Mouse (Mus musculus) CH12.LX (cell line): ENCODE results near the gene Tmem240. TPM values are rescaled to one million over a fixed set of nuclear protein-coding genes. Genes with fewer than 3 reads are reported as not detected.

Experiments
- DNase-seq: peaks from one replicate; pipeline ENCODE4 v3.0.0-alpha.2; 2013; ENCODE audit errors: extremely low read depth
- H3K27ac ChIP-seq: 2 replicates; pipeline ENCODE4 v1.5.1; 2012; ENCODE audit warnings: low read depth, mild to moderate bottlenecking, control low read depth, moderate library complexity; ENCODE audit not compliant: insufficient read depth
- H3K27me3 ChIP-seq: replicated peaks from 2 replicates; pipeline ENCODE3; 2012; ENCODE audit warnings: inconsistent platforms
- H3K36me3 ChIP-seq, 2 experiments: replicated peaks in 1 of 2; 2 replicates each; pipeline versions ENCODE3 to v1.6.1; 2012; ENCODE audit warnings: inconsistent platforms in 1 of 2, low read length in 1 of 2, mild to moderate bottlenecking in 1 of 2, mixed read lengths in 1 of 2, moderate library complexity in 1 of 2; ENCODE audit not compliant: control insufficient read depth in 1 of 2, insufficient read depth in 1 of 2
- H3K4me1 ChIP-seq, 2 experiments: 2 replicates each; pipeline ENCODE4 v1.6.1; 2012; ENCODE audit warnings: inconsistent platforms in 1 of 2, moderate library complexity in 1 of 2; ENCODE audit not compliant: insufficient read depth in 2 of 2, control insufficient read depth in 1 of 2
- H3K4me2 ChIP-seq: 2 replicates; pipeline ENCODE4 v1.6.1; 2012; ENCODE audit warnings: low read depth, mild to moderate bottlenecking, control low read depth; ENCODE audit not compliant: poor library complexity, insufficient read depth, severe bottlenecking
- H3K4me3 ChIP-seq, 3 experiments: fragments of 150-350 bp in 1 of 3; sonication (generic) in 1 of 3; replicated peaks in 1 of 3; 2 replicates each; pipeline versions ENCODE3 to v1.5.1; 2011 to 2012; ENCODE audit warnings: low read depth in 2 of 3, low read length in 2 of 3, mild to moderate bottlenecking in 2 of 3, moderate library complexity in 2 of 3, control low read depth in 1 of 3, improper control_type of control experiment in 1 of 3, inconsistent platforms in 1 of 3, mixed read lengths in 1 of 3; ENCODE audit not compliant: poor library complexity in 1 of 3
- H3K79me2 ChIP-seq: replicated peaks from 2 replicates; pipeline ENCODE4 v1.6.1; 2012; ENCODE audit warnings: mild to moderate bottlenecking, moderate library complexity; ENCODE audit not compliant: control insufficient read depth, poor library complexity, insufficient read depth, severe bottlenecking; ENCODE audit errors: extremely low read depth
- H3K9ac ChIP-seq: 2 replicates; pipeline ENCODE4 v1.6.1; 2012; ENCODE audit warnings: low read depth, mild to moderate bottlenecking, control low read depth, moderate library complexity; ENCODE audit not compliant: insufficient read depth
- H3K9me3 ChIP-seq: replicated peaks from 2 replicates; pipeline ENCODE3; 2012; ENCODE audit warnings: low read length, inconsistent platforms, mixed read lengths
- CHD1 ChIP-seq: IDR thresholded peaks from 2 replicates; pipeline ENCODE4 v1.6.1; 2012; ENCODE audit warnings: low read depth, low read length, improper control_type of control experiment, inconsistent platforms
- CHD2 ChIP-seq: IDR thresholded peaks from 2 replicates; pipeline ENCODE4 v1.6.1; 2011; ENCODE audit warnings: low read length, improper control_type of control experiment
- CTCF ChIP-seq, 2 experiments: IDR thresholded peaks in 1 of 2; conservative IDR thresholded peaks in 1 of 2; 2 replicates each; pipeline ENCODE4 v1.5.1; 2011 to 2012; ENCODE audit warnings: low read depth in 2 of 2, low read length in 2 of 2, improper control_type of control experiment in 1 of 2, inconsistent platforms in 1 of 2, mild to moderate bottlenecking in 1 of 2, moderate library complexity in 1 of 2
- ELF1 ChIP-seq: IDR thresholded peaks from 2 replicates; pipeline ENCODE4 v1.6.1; 2014; ENCODE audit warnings: low read depth, mild to moderate bottlenecking, inconsistent platforms, low read length, improper control_type of control experiment
- ETS1 ChIP-seq: conservative IDR thresholded peaks from 2 replicates; pipeline ENCODE4 v1.6.1; 2012; ENCODE audit warnings: low read depth, mild to moderate bottlenecking, inconsistent platforms, low read length, improper control_type of control experiment, moderate library complexity
- GABPA ChIP-seq: IDR thresholded peaks from 2 replicates; pipeline ENCODE4 v1.6.1; 2012; ENCODE audit warnings: low read depth, low read length, improper control_type of control experiment, inconsistent platforms; ENCODE audit not compliant: insufficient replicate concordance
- KAT2A ChIP-seq: IDR thresholded peaks from 2 replicates; pipeline ENCODE4 v1.6.1; 2012; ENCODE audit warnings: low read length, improper control_type of control experiment, inconsistent platforms; ENCODE audit not compliant: insufficient replicate concordance
- MAFK ChIP-seq: IDR thresholded peaks from 2 replicates; pipeline ENCODE4 v1.6.1; 2011; ENCODE audit warnings: low read length, improper control_type of control experiment; ENCODE audit not compliant: insufficient replicate concordance
- MXI1 ChIP-seq: IDR thresholded peaks from 2 replicates; pipeline ENCODE4 v1.6.1; 2011; ENCODE audit warnings: mild to moderate bottlenecking, low read depth, low read length, improper control_type of control experiment
- MYC ChIP-seq: IDR thresholded peaks from 2 replicates; pipeline ENCODE4 v1.6.1; 2011; ENCODE audit warnings: low read depth, mild to moderate bottlenecking, improper control_type of control experiment, low read length
- NRF1 ChIP-seq: IDR thresholded peaks from 2 replicates; pipeline ENCODE4 v1.6.1; 2014; ENCODE audit warnings: low read depth, mild to moderate bottlenecking, inconsistent platforms, low read length, improper control_type of control experiment, moderate library complexity
- PAX5 ChIP-seq: IDR thresholded peaks from 2 replicates; pipeline ENCODE4 v1.6.1; 2012; ENCODE audit warnings: low read length, inconsistent platforms, mixed read lengths
- POLR2A ChIP-seq: IDR thresholded peaks from 2 replicates; pipeline ENCODE4 v1.6.1; 2011; ENCODE audit warnings: low read depth, mild to moderate bottlenecking, improper control_type of control experiment, low read length
- POLR2AphosphoS2 ChIP-seq: IDR thresholded peaks from 2 replicates; pipeline ENCODE4 v1.6.1; 2011; ENCODE audit warnings: low read depth, low read length, improper control_type of control experiment
- RCOR1 ChIP-seq: conservative IDR thresholded peaks from 2 replicates; pipeline ENCODE4 v1.6.1; 2012; ENCODE audit warnings: low read depth, mild to moderate bottlenecking, inconsistent platforms, low read length, improper control_type of control experiment
- SIN3A ChIP-seq: IDR thresholded peaks from 2 replicates; pipeline ENCODE4 v1.6.1; 2012; ENCODE audit warnings: low read length, improper control_type of control experiment, inconsistent platforms
- SMC3 ChIP-seq: IDR thresholded peaks from 2 replicates; pipeline ENCODE4 v1.6.1; 2011; ENCODE audit warnings: low read depth, low read length, improper control_type of control experiment
- TBP ChIP-seq: conservative IDR thresholded peaks from 2 replicates; pipeline ENCODE4 v1.6.1; 2011; ENCODE audit warnings: low read depth, low read length, improper control_type of control experiment
- TCF12 ChIP-seq: IDR thresholded peaks from 2 replicates; pipeline ENCODE4 v1.6.1; 2014; ENCODE audit warnings: low read depth, mild to moderate bottlenecking, inconsistent platforms, low read length, improper control_type of control experiment
- UBTF ChIP-seq: IDR thresholded peaks from 2 replicates; pipeline ENCODE4 v1.6.1; 2012; ENCODE audit warnings: low read depth, mild to moderate bottlenecking, inconsistent platforms, low read length, improper control_type of control experiment, moderate library complexity
- USF1 ChIP-seq: IDR thresholded peaks from 2 replicates; pipeline ENCODE4 v1.6.1; 2014; ENCODE audit warnings: low read depth, mild to moderate bottlenecking, inconsistent platforms, low read length, improper control_type of control experiment
- USF2 ChIP-seq: conservative IDR thresholded peaks from 2 replicates; pipeline ENCODE4 v1.6.1; 2011; ENCODE audit warnings: low read depth, low read length, improper control_type of control experiment
- ZC3H11A ChIP-seq: IDR thresholded peaks from 2 replicates; pipeline ENCODE4 v1.6.1; 2012; ENCODE audit warnings: low read depth, mild to moderate bottlenecking, inconsistent platforms, low read length, improper control_type of control experiment
- ZKSCAN1 ChIP-seq: IDR thresholded peaks from 2 replicates; pipeline ENCODE4 v1.6.1; 2012; ENCODE audit warnings: low read depth, inconsistent platforms, low read length, improper control_type of control experiment, borderline replicate concordance
- dilution Hi-C: fragments of 300-500 bp; cut with MboI; formaldehyde crosslinking; loops from 2 replicates; pipeline ENCODE4 v1.14.3; 2020; ENCODE audit warnings: low sequenced_read_pairs; ENCODE audit not compliant: extremely low pct_unique_long_range_greater_than_20kb, extremely low pct_ligation_motif_present
- in situ Hi-C: fragments of 300-500 bp; cut with MboI; formaldehyde crosslinking; loops from 3 replicates; pipeline ENCODE4 v1.14.3; 2019; ENCODE audit warnings: low sequenced_read_pairs, low pct_ligation_motif_present, low pct_unique_long_range_greater_than_20kb, mixed read lengths
- polyA plus RNA-seq: library from polyadenylated mRNA; unstranded; fragments of >175 nt; gene quantifications from 2 replicates; pipeline ENCODE4 v1.2.1, GENCODE M21; 2012; ENCODE audit warnings: low read depth; ENCODE audit not compliant: insufficient read length
- total RNA-seq, 2 experiments: library from RNA; depleted of rRNA; stranded (reverse); fragments of 300-350 nt in 1 of 2; fragments of >200 nt in 1 of 2; gene quantifications; 2 replicates each; pipeline ENCODE4 v1.2.3; 2012 to 2014

Tmem240 gene
- total and polyA plus RNA-seq, 3 experiments, result 0.14 to 0.38 TPM; not detected in 1

DNA sequence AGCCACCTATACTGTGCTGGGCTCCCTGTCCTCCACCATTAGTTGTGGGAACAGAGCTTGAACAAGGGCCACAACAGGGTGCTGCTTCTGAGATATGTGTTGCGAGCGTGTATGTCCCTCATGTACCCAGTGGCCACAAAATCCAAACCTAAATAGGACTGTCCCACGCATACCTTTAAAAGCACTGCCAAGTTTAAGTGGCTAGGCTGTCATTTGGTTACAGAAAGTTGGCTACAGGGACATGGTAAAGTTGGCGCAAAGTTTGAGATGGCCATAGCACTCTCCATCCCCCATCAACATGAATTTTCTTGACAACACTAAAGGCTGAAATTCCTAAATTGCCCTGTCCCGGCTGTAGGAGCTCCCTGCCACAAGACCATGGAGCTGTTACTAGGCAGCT, 10.5 kb downstream of the Tmem240 start:
- in situ Hi-C loops, result no loop called here
- Histone ChIP-seq H3K36me3 (peaks cover 88 to 98% of the 10 kb centered on the region in 2 experiments), H3K27ac (no peak overlapping the region), H3K79me2 (0 out of 2 replicates have a peak, but pooled peaks cover 4% of the 10 kb centered on the region), H3K4me2 (no peak overlapping the region), H3K9ac (no peak overlapping the region), H3K4me1 (no peaks in the 10 kb centered on the region), H3K27me3 (no peaks in the 10 kb centered on the region), H3K9me3 (no peaks in the 10 kb centered on the region), H3K4me3 (no peak overlapping the region)
- dilution Hi-C loops, result no loop called here
- TF ChIP-seq POLR2A (no peak), RCOR1 (no peak), POLR2AphosphoS2 (no peak), TBP (no peak), ZC3H11A (no peak), NRF1 (no peak), ETS1 (no peak), PAX5 (no peak), MYC (no peak), SIN3A (no peak), ZKSCAN1 (no peak), SMC3 (no peak), CTCF (conservative IDR thresholded peaks at IDR 0.05 in 1 of 2, IDR thresholded peaks at IDR 0.05 in 1 of 2; ENCODE audit: low read depth in 2 of 2, low read length in 2 of 2) (no peak), MAFK (no peak), USF2 (no peak), MXI1 (no peak), TCF12 (no peak), GABPA (no peak), CHD1 (no peak)
- no peak for DNase-seq

DNA sequence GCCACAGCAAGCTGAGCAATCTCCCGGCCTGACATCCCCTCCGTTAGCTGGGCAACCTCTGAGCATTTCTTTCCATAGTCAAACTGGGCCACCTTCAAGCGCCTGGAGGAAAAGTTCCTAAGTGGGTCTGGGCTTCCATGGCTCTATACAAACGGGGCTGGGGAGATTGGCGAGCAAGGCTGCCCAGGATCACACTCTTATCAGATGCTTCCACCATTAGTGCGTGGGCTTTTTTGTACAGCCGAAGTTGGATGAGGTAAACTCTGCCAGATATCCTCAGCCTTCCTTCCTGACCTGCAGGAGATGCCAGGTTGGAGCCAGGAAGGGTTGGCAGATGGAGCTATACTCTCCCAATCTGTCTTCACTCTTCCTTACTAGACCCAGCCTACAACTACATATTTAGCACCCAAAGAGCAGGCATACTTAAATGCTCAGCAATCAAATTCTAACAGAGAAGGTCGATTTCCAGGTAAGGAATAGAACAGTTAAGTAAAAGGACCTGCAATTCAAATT, 11.5 kb downstream of the Tmem240 start:
- TF ChIP-seq KAT2A, result no peak
- no peak for TF ChIP-seq USF1
- no peak for TF ChIP-seq MAFK
- no peak for TF ChIP-seq ELF1
- TF ChIP-seq SMC3, result no peak
- no peak for TF ChIP-seq CHD2
- no peak for TF ChIP-seq UBTF
- TF ChIP-seq, all 38 proteins: peak for 0
- in situ Hi-C loops, result no loop called here
- no peak for DNase-seq
- Histone ChIP-seq H3K9me3 (no peaks in the 10 kb centered on the region), H3K4me1 (no peaks in the 10 kb centered on the region), H3K4me2 (no peak overlapping the region), H3K9ac (no peak overlapping the region), H3K27ac (no peak overlapping the region), H3K36me3 (peaks cover 88 to 98% of the 10 kb centered on the region in 2 experiments), H3K4me3 (no peak overlapping the region), H3K27me3 (no peaks in the 10 kb centered on the region), H3K79me2 (0 out of 2 replicates have a peak, but pooled peaks cover 4% of the 10 kb centered on the region)
- dilution Hi-C loops, result no loop called here
